Mouse (Mus musculus): ENCODE data around the gene Rasa3.

Gene Rasa3

GRCm38 (mm10) chr8:13650541-13651191 lies 26.7 kb downstream of the Rasa3 start:
- CTCF ChIA-PET, result no interaction called here

GRCm38 (mm10) chr8:13649154-13649515 lies 28.3 kb downstream of the Rasa3 start:
- CTCF ChIA-PET, result no interaction called here

GRCm38 (mm10) chr8:13648377-13649153 lies 28.8 kb downstream of the Rasa3 start:
- CTCF ChIA-PET, result no interaction called here

GRCm38 (mm10) chr8:13647591-13647990 lies 29.8 kb downstream of the Rasa3 start:
- CTCF ChIA-PET, result no interaction called here

GRCm38 (mm10) chr8:13644932-13645676 lies 32.3 kb downstream of the Rasa3 start:
- CTCF ChIA-PET, result interaction anchor here (0.6 to 0.7 kb wide), 2 partner anchors 30 to 39 kb away, joined by 4 read pairs; no protein-coding TSS in a partner anchor

GRCm38 (mm10) chr8:13644155-13644554 lies 33.2 kb downstream of the Rasa3 start:
- CTCF ChIA-PET, result interaction anchor here (0.5 kb wide), 1 partner anchor 10 kb away, joined by 3 read pairs; no protein-coding TSS in a partner anchor

- CTCF ChIA-PET, result no interaction called here
These were observed 34.7 kb downstream of the Rasa3 start for GRCm38 (mm10) chr8:13642659-13643181.

- CTCF ChIA-PET, result no interaction called here
These were observed 36.2 kb downstream of the Rasa3 start for GRCm38 (mm10) chr8:13641206-13641605.

GRCm38 (mm10) chr8:13640452-13640883 lies 36.9 kb downstream of the Rasa3 start:
- CTCF ChIA-PET, result no interaction called here

- CTCF ChIA-PET, result interaction anchor here (0.8 kb wide), 1 partner anchor 18 kb away, joined by 3 read pairs; no protein-coding TSS in a partner anchor
These were observed 44.3 kb downstream of the Rasa3 start for GRCm38 (mm10) chr8:13633107-13633506.

GRCm38 (mm10) chr8:13632309-13632708 lies 45.1 kb downstream of the Rasa3 start:
- CTCF ChIA-PET, result no interaction called here

GRCm38 (mm10) chr8:13630754-13631153 lies 46.6 kb downstream of the Rasa3 start:
- CTCF ChIA-PET, result no interaction called here

GRCm38 (mm10) chr8:13630171-13630570 lies 47.2 kb downstream of the Rasa3 start:
- CTCF ChIA-PET, result no interaction called here

GRCm38 (mm10) chr8:13629351-13630090 lies 47.9 kb downstream of the Rasa3 start:
- CTCF ChIA-PET, result no interaction called here

GRCm38 (mm10) chr8:13628067-13628466 lies 49.3 kb downstream of the Rasa3 start:
- CTCF ChIA-PET, result interaction anchor here (0.5 kb wide), 1 partner anchor 62 kb away, joined by 15 read pairs; no protein-coding TSS in a partner anchor

- CTCF ChIA-PET, result no interaction called here
These were observed 49.8 kb downstream of the Rasa3 start for GRCm38 (mm10) chr8:13627591-13627990.

- CTCF ChIA-PET, result no interaction called here
These were observed 51.3 kb downstream of the Rasa3 start for GRCm38 (mm10) chr8:13626114-13626513.

- CTCF ChIA-PET, result no interaction called here
These were observed 52.0 kb downstream of the Rasa3 start for GRCm38 (mm10) chr8:13625281-13625970.

- CTCF ChIA-PET, result no interaction called here
These were observed 52.5 kb downstream of the Rasa3 start for GRCm38 (mm10) chr8:13624863-13625262.

- CTCF ChIA-PET, result no interaction called here
These were observed 53.4 kb downstream of the Rasa3 start for GRCm38 (mm10) chr8:13623911-13624421.

Measured in spleen, embryonic (tissue).